Mouse (Mus musculus): ENCODE measurements around the gene Tbc1d5. TPM values are rescaled to one million over a fixed set of nuclear protein-coding genes. Genes with fewer than 3 reads are reported as not detected.
A peak's percentile ranks its signal among the peaks of the same experiment; 100 is the strongest.

Gene Tbc1d5
- polyA plus RNA-seq, 1 experiment from 2014 or later: 4.6 TPM

- H3K27me3 ChIP-seq (replicated peaks; ENCODE audit: control insufficient read depth, insufficient read depth, low read length): no peaks in the 10 kb centered on the region
- no peaks in the 10 kb centered on the region for H3K36me3 ChIP-seq (ENCODE audit: control insufficient read depth, insufficient read depth)
- no peaks in the 10 kb centered on the region for H3K4me1 ChIP-seq (replicated peaks; ENCODE audit: control insufficient read depth, insufficient read depth, low read length)
- H3K9ac ChIP-seq (ENCODE audit: low read depth, low read length): no peak overlapping the region
- no peak overlapping the region for H3K4me3 ChIP-seq (ENCODE audit: low read depth, low read length)
- H3K27ac ChIP-seq (ENCODE audit: low read depth, low read length): no peak overlapping the region
- H3K4me2 ChIP-seq (replicated peaks; ENCODE audit: low read depth): no peak overlapping the region
- TF ChIP-seq CTCF (IDR thresholded peaks at IDR 0.05; ENCODE audit: low read depth): no peak
- no peak for ATAC-seq
- no peaks in the 10 kb centered on the region for H3K9me3 ChIP-seq (ENCODE audit: control insufficient read depth)
- WGBS: 84% methylated on average over 3 of the region's 3 CpGs
Observed at GRCm38 (mm10) chr17:50904463-50904862, 274.7 kb downstream of the Tbc1d5 start.

DNA sequence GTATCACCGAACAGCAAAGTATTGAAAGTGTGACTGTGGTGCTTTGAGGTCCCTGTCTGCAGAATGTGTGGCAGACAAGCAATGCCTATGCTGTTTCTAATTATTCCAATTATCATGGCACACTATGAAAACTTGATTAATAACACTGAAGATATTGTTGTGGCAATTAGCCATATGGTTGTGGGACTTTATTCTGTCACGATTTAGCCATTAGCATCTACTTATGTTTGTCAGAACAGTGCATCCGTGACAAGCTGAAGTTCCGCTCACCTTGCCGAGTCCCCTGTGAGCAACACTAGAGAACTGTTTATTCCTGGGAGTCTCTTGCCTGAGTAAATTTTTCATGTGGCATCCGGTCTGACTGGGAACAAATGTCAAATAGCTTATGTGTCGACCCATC lies 281.3 kb downstream of the Tbc1d5 start:
- no peak for TF ChIP-seq CTCF (IDR thresholded peaks at IDR 0.05; ENCODE audit: low read depth)
- Histone ChIP-seq H3K4me2 (replicated peaks; ENCODE audit: low read depth) (no peak overlapping the region), H3K36me3 (ENCODE audit: control insufficient read depth, insufficient read depth) (no peaks in the 10 kb centered on the region), H3K9ac (ENCODE audit: low read depth, low read length) (no peak overlapping the region), H3K9me3 (ENCODE audit: control insufficient read depth) (no peaks in the 10 kb centered on the region), H3K27me3 (replicated peaks; ENCODE audit: control insufficient read depth, insufficient read depth, low read length) (no peaks in the 10 kb centered on the region), H3K27ac (ENCODE audit: low read depth, low read length) (no peak overlapping the region), H3K4me1 (replicated peaks; ENCODE audit: control insufficient read depth, insufficient read depth, low read length) (no peaks in the 10 kb centered on the region; the same call in 1 of the 2 replicates), H3K4me3 (ENCODE audit: low read depth, low read length) (no peak overlapping the region)
- 82% methylated on average over 7 of the region's 7 CpGs for WGBS
- no peak for ATAC-seq

DNA sequence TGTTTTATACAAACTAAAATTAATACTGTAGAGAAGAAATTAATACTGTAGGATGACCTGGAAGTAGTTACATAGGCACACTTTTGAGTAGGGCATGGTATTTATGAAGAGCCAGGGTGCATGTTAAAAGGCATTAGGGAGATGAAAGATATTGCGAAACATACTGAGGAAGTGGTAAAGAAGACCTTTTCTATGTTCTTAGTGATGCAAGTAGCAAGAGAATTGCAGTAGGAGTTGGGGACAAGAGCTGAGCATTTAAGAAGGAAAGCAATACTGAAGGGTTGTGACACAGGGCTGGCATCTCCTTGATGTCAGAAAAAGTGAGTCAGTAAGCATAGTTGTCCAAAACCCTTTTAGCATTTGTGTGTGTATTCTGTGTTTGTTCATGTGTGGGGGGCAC lies 289.7 kb downstream of the Tbc1d5 start:
- no peaks in the 10 kb centered on the region for H3K9me3 ChIP-seq (ENCODE audit: control insufficient read depth)
- H3K4me3 ChIP-seq (ENCODE audit: low read depth, low read length): no peak overlapping the region
- H3K9ac ChIP-seq (ENCODE audit: low read depth, low read length): no peak overlapping the region
- no peak overlapping the region for H3K4me2 ChIP-seq (replicated peaks; ENCODE audit: low read depth)
- TF ChIP-seq CTCF (IDR thresholded peaks at IDR 0.05; ENCODE audit: low read depth): no peak
- ATAC-seq: no peak
- no peaks in the 10 kb centered on the region for H3K27me3 ChIP-seq (replicated peaks; ENCODE audit: control insufficient read depth, insufficient read depth, low read length)
- WGBS: 96% methylated on average over 1 of the region's 1 CpGs
- no peaks in the 10 kb centered on the region for H3K4me1 ChIP-seq (replicated peaks; ENCODE audit: control insufficient read depth, insufficient read depth, low read length)
- H3K27ac ChIP-seq (ENCODE audit: low read depth, low read length): no peak overlapping the region
- H3K36me3 ChIP-seq (ENCODE audit: control insufficient read depth, insufficient read depth): no peaks in the 10 kb centered on the region

DNA sequence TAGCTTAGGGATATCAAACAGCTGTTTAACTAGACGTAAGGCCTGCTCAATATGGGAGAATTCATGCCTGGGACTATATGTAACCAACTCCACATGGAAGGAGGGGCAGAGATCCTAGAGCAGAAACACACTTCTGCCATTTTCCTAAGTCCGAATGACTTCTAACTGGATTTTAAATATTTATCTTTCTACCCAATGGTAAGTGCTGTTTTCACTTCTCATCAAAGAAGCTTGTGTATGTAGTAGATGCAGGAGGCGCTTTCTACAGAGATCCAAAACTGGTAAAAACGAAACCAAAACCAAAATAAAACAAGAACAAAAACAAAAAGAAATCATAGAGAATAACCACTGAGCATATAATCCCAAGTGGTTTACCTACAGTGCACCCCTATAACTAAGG lies 299.2 kb downstream of the Tbc1d5 start:
- 76% methylated on average over 4 of the region's 4 CpGs for WGBS
- Histone ChIP-seq H3K4me3 (ENCODE audit: low read depth, low read length) (no peak overlapping the region), H3K9ac (ENCODE audit: low read depth, low read length) (no peak overlapping the region), H3K9me3 (ENCODE audit: control insufficient read depth) (no peaks in the 10 kb centered on the region), H3K27me3 (replicated peaks; ENCODE audit: control insufficient read depth, insufficient read depth, low read length) (no peaks in the 10 kb centered on the region), H3K27ac (ENCODE audit: low read depth, low read length) (no peak overlapping the region), H3K4me1 (replicated peaks; ENCODE audit: control insufficient read depth, insufficient read depth, low read length) (no peaks in the 10 kb centered on the region), H3K4me2 (replicated peaks; ENCODE audit: low read depth) (no peak overlapping the region), H3K36me3 (ENCODE audit: control insufficient read depth, insufficient read depth) (no peaks in the 10 kb centered on the region)
- no peak for TF ChIP-seq CTCF (IDR thresholded peaks at IDR 0.05; ENCODE audit: low read depth)
- ATAC-seq: no peak

DNA sequence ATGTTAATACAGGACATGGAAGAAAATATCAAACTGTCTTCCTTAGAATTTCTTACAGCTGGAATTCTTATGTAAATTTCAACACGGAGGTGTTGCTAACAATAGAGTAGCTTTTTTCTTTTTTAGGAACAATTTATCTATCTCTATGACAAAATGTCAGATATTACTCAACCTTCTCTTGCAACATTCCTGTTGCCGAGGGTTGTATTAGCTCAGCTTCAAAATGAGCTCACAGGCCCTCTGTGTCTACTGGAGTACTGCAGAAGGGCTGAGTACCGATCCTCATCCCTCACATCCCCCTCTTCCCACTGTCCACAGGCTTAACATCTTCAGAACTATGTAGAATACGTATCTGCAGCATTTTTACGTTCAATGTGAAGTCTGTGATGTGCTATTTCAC lies 302.7 kb downstream of the Tbc1d5 start:
- H3K27me3 ChIP-seq (replicated peaks; ENCODE audit: control insufficient read depth, insufficient read depth, low read length): no peaks in the 10 kb centered on the region
- H3K4me2 ChIP-seq (replicated peaks; ENCODE audit: low read depth): no peak overlapping the region
- TF ChIP-seq CTCF (IDR thresholded peaks at IDR 0.05; ENCODE audit: low read depth): no peak
- no peak overlapping the region for H3K4me3 ChIP-seq (ENCODE audit: low read depth, low read length)
- H3K36me3 ChIP-seq (ENCODE audit: control insufficient read depth, insufficient read depth): no peaks in the 10 kb centered on the region
- no peak for ATAC-seq
- WGBS: 82% methylated on average over 5 of the region's 5 CpGs
- no peaks in the 10 kb centered on the region for H3K4me1 ChIP-seq (replicated peaks; ENCODE audit: control insufficient read depth, insufficient read depth, low read length)
- no peak overlapping the region for H3K9ac ChIP-seq (ENCODE audit: low read depth, low read length)
- H3K27ac ChIP-seq (ENCODE audit: low read depth, low read length): no peak overlapping the region
- H3K9me3 ChIP-seq (ENCODE audit: control insufficient read depth): no peaks in the 10 kb centered on the region

DNA sequence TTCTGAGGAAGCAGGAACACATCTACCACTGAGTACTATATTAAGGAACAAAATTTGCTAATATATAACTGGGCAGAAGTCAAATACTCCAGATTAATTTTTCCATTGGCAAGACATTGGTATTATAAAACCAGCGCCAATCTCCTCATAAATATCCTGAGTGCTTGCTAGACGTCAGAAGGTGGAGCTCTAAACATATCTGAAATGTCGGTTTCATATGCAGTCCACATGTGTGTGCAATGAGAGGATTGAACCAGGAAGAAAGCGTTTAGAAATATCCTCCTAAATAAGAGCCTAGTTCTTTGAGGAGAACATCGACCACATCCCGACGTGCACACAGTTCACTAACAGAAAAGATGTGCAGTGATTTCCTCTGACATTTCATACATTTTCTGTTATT lies 305.1 kb downstream of the Tbc1d5 start:
- Histone ChIP-seq H3K9ac (ENCODE audit: low read depth, low read length) (no peak overlapping the region), H3K4me1 (replicated peaks; ENCODE audit: control insufficient read depth, insufficient read depth, low read length) (no peaks in the 10 kb centered on the region), H3K36me3 (ENCODE audit: control insufficient read depth, insufficient read depth) (no peaks in the 10 kb centered on the region; the same call in 1 of the 2 replicates), H3K4me2 (replicated peaks; ENCODE audit: low read depth) (no peak overlapping the region), H3K9me3 (ENCODE audit: control insufficient read depth) (no peaks in the 10 kb centered on the region), H3K4me3 (ENCODE audit: low read depth, low read length) (no peak overlapping the region), H3K27me3 (replicated peaks; ENCODE audit: control insufficient read depth, insufficient read depth, low read length) (no peaks in the 10 kb centered on the region), H3K27ac (ENCODE audit: low read depth, low read length) (no peak overlapping the region)
- 73% methylated on average over 7 of the region's 7 CpGs for WGBS
- peak; percentile 58 for TF ChIP-seq CTCF (IDR thresholded peaks at IDR 0.05; ENCODE audit: low read depth)
- ATAC-seq: no peak

GRCm38 (mm10) chr17:50872600-50872999 lies 306.6 kb downstream of the Tbc1d5 start:
- Histone ChIP-seq H3K9me3 (ENCODE audit: control insufficient read depth) (no peaks in the 10 kb centered on the region), H3K36me3 (ENCODE audit: control insufficient read depth, insufficient read depth) (no peaks in the 10 kb centered on the region; the same call in 1 of the 2 replicates), H3K4me2 (replicated peaks; ENCODE audit: low read depth) (no peak overlapping the region), H3K27ac (ENCODE audit: low read depth, low read length) (no peak overlapping the region), H3K4me3 (ENCODE audit: low read depth, low read length) (no peak overlapping the region), H3K9ac (ENCODE audit: low read depth, low read length) (no peak overlapping the region), H3K27me3 (replicated peaks; ENCODE audit: control insufficient read depth, insufficient read depth, low read length) (no peaks in the 10 kb centered on the region), H3K4me1 (replicated peaks; ENCODE audit: control insufficient read depth, insufficient read depth, low read length) (no peaks in the 10 kb centered on the region)
- no peak for ATAC-seq
- no peak for TF ChIP-seq CTCF (IDR thresholded peaks at IDR 0.05; ENCODE audit: low read depth)
- 87% methylated on average over 4 of the region's 4 CpGs for WGBS

Data from intestine, postnatal 0 days (tissue).